8 mouse cellular contexts compared by ENCODE assay signal in genomic region chr15:85042361-85042954, GRCm38 (mm10). TPM values are rescaled to one million over a fixed set of nuclear protein-coding genes. Genes with fewer than 3 reads are reported as not detected.
DNase-seq lines count a peak whose midpoint lies in the region; ATAC-seq and TF ChIP-seq lines count a peak whose summit lies in the region.

No protein-coding gene starts in this region.

- peaks cover 10% of the 10 kb centered on the region for H3K36me3 ChIP-seq in ES-E14 (ENCODE audit: control insufficient read depth, insufficient read depth, low read length, poor library complexity, severe bottlenecking)
- H3K36me3 ChIP-seq in hindbrain, embryonic 10.5 days, result peaks cover 27% of the 10 kb centered on the region
- peaks cover 4% of the 10 kb centered on the region; the same call in 1 of the 2 replicates for H3K36me3 ChIP-seq in lung, embryonic 15.5 days

- peaks cover 0 to 9% of the 10 kb centered on the region in 2 experiments; a peak in 2 of 4 replicates for H3K4me1 ChIP-seq in ES-E14 (ENCODE audit: control insufficient read depth in 2 of 2, insufficient read depth in 2 of 2, low read length in 2 of 2, poor library complexity in 1 of 2)
- H3K4me1 ChIP-seq in cerebellum, adult 2 months (ENCODE audit: control insufficient read depth, insufficient read depth, low read length), result peaks cover 5% of the 10 kb centered on the region; the same call in 1 of the 2 replicates
- peaks cover 51% of the 10 kb centered on the region for H3K4me1 ChIP-seq in hindbrain, embryonic 10.5 days (replicated peaks)
- H3K4me1 ChIP-seq in lung, embryonic 15.5 days, result peaks cover 50% of the 10 kb centered on the region

- peak; percentile 85 for DNase-seq in ES-E14 (ENCODE audit: low read depth, low spot score)
- DNase-seq in cerebellum, adult 2 months, result peak; percentile 46 to 52
- peak; percentile 54 for DNase-seq in hindbrain, embryonic 10.5 days (ENCODE audit: low spot score)
- DNase-seq in layer of hippocampus, adult 8-10 months (ENCODE audit: low spot score in 2 of 2), result peak; percentile 78 to 84
- peak; percentile 35 for DNase-seq in ovary, postnatal 10 days (ENCODE audit: low spot score)
- peak; percentile 52 for DNase-seq in thymus, postnatal 10 days (ENCODE audit: low spot score in 2 of 2)

- H3K9ac ChIP-seq in ES-E14 (ENCODE audit: insufficient read depth, low read depth, low read length, poor library complexity, severe bottlenecking), result no peak overlapping the region
- H3K9ac ChIP-seq in lung, embryonic 15.5 days, result no peak overlapping the region

- peak overlapping the region; percentile 21 for H3K4me2 ChIP-seq in lung, embryonic 15.5 days

- in situ Hi-C loops in ES-E14 (cut with MboI; ENCODE audit: low sequenced_read_pairs in 2 of 2, unreplicated experiment in 2 of 2), result no loop called here

- peak; percentile 77 for ATAC-seq in frontal cortex, adult (ENCODE audit: low TSS enrichment)
- peak; percentile 92 for ATAC-seq in lung, embryonic 15.5 days (ENCODE audit: borderline replicate concordance, extremely low read depth, low FRiP score, low TSS enrichment)

- H3K9me3 ChIP-seq in ES-E14 (ENCODE audit: control insufficient read depth, insufficient read depth, low read depth, low read length), result no peaks in the 10 kb centered on the region
- H3K9me3 ChIP-seq in hindbrain, embryonic 10.5 days, result no peaks in the 10 kb centered on the region
- H3K9me3 ChIP-seq in lung, embryonic 15.5 days, result no peaks in the 10 kb centered on the region

- H3K27ac ChIP-seq in ES-E14 (ENCODE audit: insufficient read depth, low read depth, low read length, poor library complexity, severe bottlenecking), result no peak overlapping the region
- H3K27ac ChIP-seq in cerebellum, adult 2 months (ENCODE audit: insufficient read depth, low read length), result no peak overlapping the region
- H3K27ac ChIP-seq in hindbrain, embryonic 10.5 days, result peak overlapping the region; percentile 80
- peak overlapping the region; percentile 90 for H3K27ac ChIP-seq in lung, embryonic 15.5 days

- no peaks in the 10 kb centered on the region for H3K27me3 ChIP-seq in cerebellum, adult 2 months (ENCODE audit: control insufficient read depth, insufficient read depth, low read length)
- no peaks in the 10 kb centered on the region; the same call in 1 of the 2 replicates for H3K27me3 ChIP-seq in hindbrain, embryonic 10.5 days (ENCODE audit: insufficient read depth, poor library complexity, severe bottlenecking)
- H3K27me3 ChIP-seq in lung, embryonic 15.5 days, result no peaks in the 10 kb centered on the region

- H3K4me3 ChIP-seq in ES-E14 (ENCODE audit: insufficient read depth in 1 of 2, low read depth in 1 of 2, low read length in 2 of 2, poor library complexity in 1 of 2, severe bottlenecking in 1 of 2), result no peak overlapping the region
- H3K4me3 ChIP-seq in cerebellum, adult 2 months (replicated peaks; ENCODE audit: insufficient read depth, low read depth, low read length), result no peak overlapping the region
- H3K4me3 ChIP-seq in hindbrain, embryonic 10.5 days, result no peak overlapping the region
- H3K4me3 ChIP-seq in lung, embryonic 15.5 days, result no peak overlapping the region

- TF ChIP-seq POLR2A in cerebellum, adult 2 months (IDR thresholded peaks at IDR 0.05; ENCODE audit: borderline replicate concordance, insufficient read depth, low read length), result no peak

- whole genome bisulfite sequencing in cerebellum, adult 2 months, result 18% methylated on average over 4 of the region's 4 CpGs
- WGBS in hindbrain, embryonic 10.5 days, result 15% methylated on average over 4 of the region's 4 CpGs
- WGBS in lung, embryonic 15.5 days, result 9% methylated on average over 4 of the region's 4 CpGs

- TF ChIP-seq CTCF in cerebellum, adult 2 months (IDR thresholded peaks at IDR 0.05; ENCODE audit: borderline replicate concordance, insufficient read depth, low read depth, low read length), result peak; percentile 48; the same call in 1 of the 2 replicates

TF ChIP-seq in ES-E14, 5 proteins besides CTCF, POLR2A, EP300 and RAD21:
- TF ChIP-seq ZC3H11A (IDR thresholded peaks at IDR 0.05; ENCODE audit: borderline replicate concordance, low read depth, low read length) (no peak), ZNF384 (IDR thresholded peaks at IDR 0.05; ENCODE audit: low read depth, low read length) (no peak), CHD2 (IDR thresholded peaks at IDR 0.05; ENCODE audit: low read depth, low read length) (no peak), HCFC1 (IDR thresholded peaks at IDR 0.05; ENCODE audit: borderline replicate concordance, insufficient read depth, low read length) (no peak), MAFK (IDR thresholded peaks at IDR 0.05; ENCODE audit: insufficient read depth, low read depth, low read length) (no peak)

RNA-seq across cellular contexts. Expression of gene Fam118a, which starts 13.7 kb away (rescaled TPM):
- total RNA-seq in ES-E14 (2012; rRNA removed), result 20.9 and 31.5 TPM in 2 replicates
- 17.1 and 17.4 TPM in 2 replicates for polyA plus RNA-seq in cerebellum, adult 2 months (2012; rRNA removed)
- 29.6 and 37.2 TPM in 2 replicates for polyA plus RNA-seq in hindbrain, embryonic 10.5 days (2016; fragmentation: Nextera tagmentation; extraction: Ambion mirVana)
- 10 to 100 TPM; 26.9 to 33.0 (median 29.7) TPM for total RNA-seq in layer of hippocampus, adult 8-10 months (2022)
- polyA plus RNA-seq in lung, embryonic 15.5 days (2015; fragmentation: Nextera tagmentation; extraction: Ambion mirVana), result 35.0 TPM in 2 replicates

RNA-seq across cellular contexts. Expression of gene Upk3a, which starts 25.5 kb away (rescaled TPM):
- 0.18 TPM in 1 of 2 replicates, not detected in the other for total RNA-seq in ES-E14 (2012; rRNA removed)
- 0.20 and 0.22 TPM in 2 replicates for polyA plus RNA-seq in cerebellum, adult 2 months (2012; rRNA removed)
- polyA plus RNA-seq in hindbrain, embryonic 10.5 days (2016; fragmentation: Nextera tagmentation; extraction: Ambion mirVana), result 0.15 and 0.47 TPM in 2 replicates
- under 1 TPM in 1 of 4 experiments, not detected in 3; 0.71 TPM for total RNA-seq in layer of hippocampus, adult 8-10 months (2022)
- 8.5 and 9.1 TPM in 2 replicates for polyA plus RNA-seq in lung, embryonic 15.5 days (2015; fragmentation: Nextera tagmentation; extraction: Ambion mirVana)

RNA-seq across cellular contexts. Expression of gene 5031439G07Rik, which starts 54.1 kb away (rescaled TPM):
- 16.0 and 18.4 TPM in 2 replicates for total RNA-seq in ES-E14 (2012; rRNA removed)
- 100 and 116 TPM in 2 replicates for polyA plus RNA-seq in cerebellum, adult 2 months (2012; rRNA removed)
- 11.2 and 12.1 TPM in 2 replicates for polyA plus RNA-seq in hindbrain, embryonic 10.5 days (2016; fragmentation: Nextera tagmentation; extraction: Ambion mirVana)
- 10 to 100 TPM; 89.6 to 93.1 (median 92.6) TPM for total RNA-seq in layer of hippocampus, adult 8-10 months (2022)
- polyA plus RNA-seq in lung, embryonic 15.5 days (2015; fragmentation: Nextera tagmentation; extraction: Ambion mirVana), result 6.8 and 10.6 TPM in 2 replicates

Comparison
In these comparisons a context has a peak if more than half of its experiments do, and no peak if none do; other contexts are left out.
1. DNase-seq: peak in every context shown above with its lines; median percentile 85 in ES-E14; 81 in layer of hippocampus, adult 8-10 months; 54 in hindbrain, embryonic 10.5 days; 52 in thymus, postnatal 10 days; 49 in cerebellum, adult 2 months; 35 in ovary, postnatal 10 days.
2. H3K27ac ChIP-seq: peak in hindbrain, embryonic 10.5 days (single experiment) and lung, embryonic 15.5 days (single experiment); none in ES-E14 (single experiment) and cerebellum, adult 2 months (single experiment).